In genomic region chr2:6540092-6540491, GRCm38 (mm10) we compare ENCODE assay signal across 9 mouse cellular contexts.
A peak's percentile ranks its signal among the peaks of the same experiment; 100 is the strongest.
DNase-seq lines count a peak whose midpoint lies in the region; ATAC-seq and TF ChIP-seq lines count a peak whose summit lies in the region.
"Had no signal": no experiment of that assay in that cellular context is flagged by ENCODE, and none has a peak within 500 bp of the region (broad histone marks: within the 10 kb centered on the region; RNA-seq: fewer than 3 reads in every experiment).

No protein-coding gene starts in this region.

- 53% methylated on average over 11 of the region's 11 CpGs for WGBS in stomach, embryonic 14.5 days
- WGBS in stomach, postnatal 0 days: 57% methylated on average over 11 of the region's 11 CpGs
- 49% methylated on average over 11 of the region's 11 CpGs for WGBS in stomach, embryonic 16.5 days
- WGBS in neural tube, embryonic 15.5 days: 73% methylated on average over 11 of the region's 11 CpGs

- no peaks in the 10 kb centered on the region for H3K9me3 ChIP-seq in stomach, embryonic 14.5 days (ENCODE audit: control insufficient read depth, low read depth, low read length)
- H3K9me3 ChIP-seq in stomach, postnatal 0 days (ENCODE audit: control insufficient read depth, low read length): no peaks in the 10 kb centered on the region
- H3K9me3 ChIP-seq in stomach, embryonic 16.5 days (replicated peaks; ENCODE audit: control insufficient read depth, low read length): no peaks in the 10 kb centered on the region
- no peaks in the 10 kb centered on the region for H3K9me3 ChIP-seq in neural tube, embryonic 15.5 days (replicated peaks)

- no peaks in the 10 kb centered on the region for H3K36me3 ChIP-seq in stomach, embryonic 14.5 days (ENCODE audit: control insufficient read depth, insufficient read depth, low read length)
- no peaks in the 10 kb centered on the region for H3K36me3 ChIP-seq in stomach, postnatal 0 days (ENCODE audit: control insufficient read depth, insufficient read depth, low read length)
- no peaks in the 10 kb centered on the region for H3K36me3 ChIP-seq in stomach, embryonic 16.5 days (ENCODE audit: control insufficient read depth, insufficient read depth, low read length)
- H3K36me3 ChIP-seq in neural tube, embryonic 15.5 days: peaks cover 3% of the 10 kb centered on the region; the same call in 1 of the 2 replicates

- peak; percentile 84; the same call in 1 of the 2 replicates for ATAC-seq in stomach, embryonic 14.5 days (ENCODE audit: insufficient number of reproducible peaks, insufficient read depth, low FRiP score, low read depth)
- no peak for ATAC-seq in stomach, postnatal 0 days (ENCODE audit: low FRiP score, low TSS enrichment)
- ATAC-seq in stomach, embryonic 16.5 days (ENCODE audit: insufficient read depth, low FRiP score): peak; percentile 64; the same call in 1 of the 2 replicates
- no peak for ATAC-seq in neural tube, embryonic 15.5 days (ENCODE audit: low FRiP score)
- ATAC-seq in erythroid progenitor cell, adult 5-6 weeks (replicated peaks; ENCODE audit: low FRiP score, poor library complexity, severe bottlenecking): no peak

- H3K27me3 ChIP-seq in stomach, embryonic 14.5 days (ENCODE audit: control insufficient read depth, insufficient read depth, low read length): no peaks in the 10 kb centered on the region
- no peaks in the 10 kb centered on the region for H3K27me3 ChIP-seq in stomach, postnatal 0 days (ENCODE audit: control insufficient read depth, insufficient read depth, low read length)
- H3K27me3 ChIP-seq in stomach, embryonic 16.5 days (ENCODE audit: control insufficient read depth, insufficient read depth, low read length): no peaks in the 10 kb centered on the region
- H3K27me3 ChIP-seq in neural tube, embryonic 15.5 days (replicated peaks): no peaks in the 10 kb centered on the region

- no peak overlapping the region for H3K4me3 ChIP-seq in stomach, embryonic 14.5 days (ENCODE audit: low read depth, low read length)
- H3K4me3 ChIP-seq in stomach, postnatal 0 days (ENCODE audit: low read depth, low read length): no peak overlapping the region
- no peak overlapping the region for H3K4me3 ChIP-seq in stomach, embryonic 16.5 days (replicated peaks; ENCODE audit: low read length)
- H3K4me3 ChIP-seq in neural tube, embryonic 15.5 days (replicated peaks): no peak overlapping the region

- peak; percentile 57 to 58 for DNase-seq in cerebellum, postnatal 14 days
- no peak for DNase-seq in cerebellum, adult 9-10 months
- no peak for DNase-seq in stomach, postnatal 0 days (ENCODE audit: low spot score)
- DNase-seq in heart, postnatal 14 days: peak; percentile 37 to 55
- DNase-seq: adrenal gland, postnatal 14 days had no signal

- TF ChIP-seq CTCF in stomach, postnatal 0 days (IDR thresholded peaks at IDR 0.05; ENCODE audit: low read depth): no peak

- H3K27ac ChIP-seq in stomach, embryonic 14.5 days (ENCODE audit: low read length): no peak overlapping the region
- H3K27ac ChIP-seq in stomach, postnatal 0 days (replicated peaks): no peak overlapping the region
- no peak overlapping the region for H3K27ac ChIP-seq in stomach, embryonic 16.5 days (ENCODE audit: low read length)
- no peak overlapping the region; the same call in 1 of the 2 replicates for H3K27ac ChIP-seq in neural tube, embryonic 15.5 days (replicated peaks)

- TF ChIP-seq EP300 in stomach, postnatal 0 days (optimal IDR thresholded peaks at IDR 0.05): no peak

- H3K4me1 ChIP-seq in stomach, embryonic 14.5 days (ENCODE audit: control insufficient read depth, insufficient read depth, low read length): peaks cover 3% of the 10 kb centered on the region; the same call in 1 of the 2 replicates
- no peaks in the 10 kb centered on the region for H3K4me1 ChIP-seq in stomach, postnatal 0 days (replicated peaks; ENCODE audit: control insufficient read depth, insufficient read depth)
- H3K4me1 ChIP-seq in stomach, embryonic 16.5 days (ENCODE audit: control insufficient read depth, insufficient read depth, low read length): peaks cover 7% of the 10 kb centered on the region
- no peaks in the 10 kb centered on the region for H3K4me1 ChIP-seq in neural tube, embryonic 15.5 days

- no peak overlapping the region for H3K9ac ChIP-seq in stomach, embryonic 14.5 days (replicated peaks; ENCODE audit: low read depth, low read length)
- no peak overlapping the region for H3K9ac ChIP-seq in stomach, postnatal 0 days (ENCODE audit: low read length)
- no peak overlapping the region for H3K9ac ChIP-seq in stomach, embryonic 16.5 days (ENCODE audit: low read length)
- no peak overlapping the region for H3K9ac ChIP-seq in neural tube, embryonic 15.5 days (replicated peaks)

- intact Hi-C loops in heart, postnatal 14 days (cut with DNase I): no loop called here

- H3K4me2 ChIP-seq in stomach, embryonic 14.5 days (replicated peaks; ENCODE audit: low read depth, low read length): no peak overlapping the region
- no peak overlapping the region for H3K4me2 ChIP-seq in stomach, postnatal 0 days (replicated peaks; ENCODE audit: low read depth)
- no peak overlapping the region for H3K4me2 ChIP-seq in stomach, embryonic 16.5 days (ENCODE audit: low read depth, low read length)
- H3K4me2 ChIP-seq in neural tube, embryonic 15.5 days: no peak overlapping the region

Comparison
In these comparisons a context has a peak if more than half of its experiments do, and no peak if none do; other contexts are left out.
1. DNase-seq: peak in cerebellum, postnatal 14 days (2 of 2) and heart, postnatal 14 days (2 of 2); none in cerebellum, adult 9-10 months (single experiment) and stomach, postnatal 0 days (single experiment).
2. ATAC-seq: peak in stomach, embryonic 14.5 days (single experiment) and stomach, embryonic 16.5 days (single experiment); none in stomach, postnatal 0 days (single experiment), neural tube, embryonic 15.5 days (single experiment) and erythroid progenitor cell, adult 5-6 weeks (single experiment).